Mouse (Mus musculus): Measurements from ENCODE around the gene Zbtb20. TPM values are rescaled to one million over a fixed set of nuclear protein-coding genes. Genes with fewer than 3 reads are reported as not detected.

Zbtb20 gene
- polyA plus RNA-seq, 1 experiment = 11.2 TPM

DNA sequence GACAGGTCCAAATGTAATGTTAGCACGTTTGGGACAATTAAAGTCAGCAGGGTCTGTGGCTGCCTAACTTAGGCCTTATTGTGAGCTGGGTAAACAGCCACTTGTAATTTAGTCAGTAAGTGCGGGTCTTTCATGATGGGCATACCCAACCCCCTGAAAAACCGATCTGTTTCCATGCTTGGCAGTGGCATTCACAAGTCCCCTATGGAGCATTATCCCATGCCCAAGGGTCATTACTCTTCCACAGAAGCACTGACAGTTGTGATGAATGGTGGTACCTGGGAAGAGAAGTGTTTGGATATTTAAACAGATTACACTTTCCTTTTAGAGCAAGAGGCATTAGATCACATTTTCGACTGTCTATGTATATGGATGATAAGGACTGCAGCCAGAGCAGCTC lies 540.2 kb downstream of the Zbtb20 start:
- no peaks in the 10 kb centered on the region for H3K4me1 ChIP-seq (ENCODE audit: control insufficient read depth, insufficient read depth, low read length)
- 74% methylated on average over 4 of the region's 4 CpGs for WGBS
- no peak overlapping the region for H3K27ac ChIP-seq (ENCODE audit: control insufficient read depth, insufficient read depth, low read depth, low read length, poor library complexity)
- TF ChIP-seq POLR2A (IDR thresholded peaks at IDR 0.05; ENCODE audit: borderline replicate concordance, control insufficient read depth, low read depth, low read length) = no peak
- no peak for TF ChIP-seq CTCF (IDR thresholded peaks at IDR 0.05; ENCODE audit: control insufficient read depth, insufficient read depth, low read length)
- no peak overlapping the region for H3K4me3 ChIP-seq (replicated peaks; ENCODE audit: control insufficient read depth, low read depth, low read length)

- 49% methylated on average over 2 of the region's 2 CpGs for WGBS
- Histone ChIP-seq H3K4me1 (ENCODE audit: control insufficient read depth, insufficient read depth, low read length) (no peaks in the 10 kb centered on the region), H3K4me3 (replicated peaks; ENCODE audit: control insufficient read depth, low read depth, low read length) (no peak overlapping the region), H3K27ac (ENCODE audit: control insufficient read depth, insufficient read depth, low read depth, low read length, poor library complexity) (no peak overlapping the region)
- TF ChIP-seq CTCF (IDR thresholded peaks at IDR 0.05; ENCODE audit: control insufficient read depth, insufficient read depth, low read length) (no peak), POLR2A (IDR thresholded peaks at IDR 0.05; ENCODE audit: borderline replicate concordance, control insufficient read depth, low read depth, low read length) (no peak)
These were observed 544.2 kb downstream of the Zbtb20 start for GRCm38 (mm10) chr16:43419923-43420322.

GRCm38 (mm10) chr16:43428955-43429354 lies 553.3 kb downstream of the Zbtb20 start:
- TF ChIP-seq POLR2A (IDR thresholded peaks at IDR 0.05; ENCODE audit: borderline replicate concordance, control insufficient read depth, low read depth, low read length) (no peak), CTCF (IDR thresholded peaks at IDR 0.05; ENCODE audit: control insufficient read depth, insufficient read depth, low read length) (no peak)
- 85% methylated on average over 2 of the region's 2 CpGs for WGBS
- Histone ChIP-seq H3K4me3 (replicated peaks; ENCODE audit: control insufficient read depth, low read depth, low read length) (no peak overlapping the region), H3K27ac (ENCODE audit: control insufficient read depth, insufficient read depth, low read depth, low read length, poor library complexity) (no peak overlapping the region), H3K4me1 (ENCODE audit: control insufficient read depth, insufficient read depth, low read length) (no peaks in the 10 kb centered on the region)

DNA sequence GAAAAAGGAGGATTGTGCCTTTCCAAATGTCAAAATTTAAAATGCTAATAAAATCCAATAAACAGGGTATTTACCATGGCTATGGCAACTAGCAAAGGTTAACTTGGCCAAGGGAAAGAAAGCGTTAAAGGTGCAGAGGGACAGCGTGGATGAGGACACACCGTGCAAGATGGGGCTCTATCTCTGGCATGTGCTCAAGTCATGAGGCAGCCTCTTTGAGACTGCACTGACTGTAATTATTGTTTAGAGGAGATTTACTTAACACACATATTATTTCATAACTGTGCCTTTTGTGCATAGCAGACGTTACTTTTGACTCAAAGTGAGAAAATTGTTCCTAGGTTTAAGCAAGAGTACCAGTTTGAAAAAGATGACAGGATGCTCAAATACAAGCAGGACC lies 554.3 kb downstream of the Zbtb20 start:
- Histone ChIP-seq H3K4me3 (replicated peaks; ENCODE audit: control insufficient read depth, low read depth, low read length) (no peak overlapping the region), H3K27ac (ENCODE audit: control insufficient read depth, insufficient read depth, low read depth, low read length, poor library complexity) (no peak overlapping the region), H3K4me1 (ENCODE audit: control insufficient read depth, insufficient read depth, low read length) (no peaks in the 10 kb centered on the region)
- TF ChIP-seq CTCF (IDR thresholded peaks at IDR 0.05; ENCODE audit: control insufficient read depth, insufficient read depth, low read length) = no peak
- no peak for TF ChIP-seq POLR2A (IDR thresholded peaks at IDR 0.05; ENCODE audit: borderline replicate concordance, control insufficient read depth, low read depth, low read length)
- 83% methylated on average over 4 of the region's 4 CpGs for WGBS

DNA sequence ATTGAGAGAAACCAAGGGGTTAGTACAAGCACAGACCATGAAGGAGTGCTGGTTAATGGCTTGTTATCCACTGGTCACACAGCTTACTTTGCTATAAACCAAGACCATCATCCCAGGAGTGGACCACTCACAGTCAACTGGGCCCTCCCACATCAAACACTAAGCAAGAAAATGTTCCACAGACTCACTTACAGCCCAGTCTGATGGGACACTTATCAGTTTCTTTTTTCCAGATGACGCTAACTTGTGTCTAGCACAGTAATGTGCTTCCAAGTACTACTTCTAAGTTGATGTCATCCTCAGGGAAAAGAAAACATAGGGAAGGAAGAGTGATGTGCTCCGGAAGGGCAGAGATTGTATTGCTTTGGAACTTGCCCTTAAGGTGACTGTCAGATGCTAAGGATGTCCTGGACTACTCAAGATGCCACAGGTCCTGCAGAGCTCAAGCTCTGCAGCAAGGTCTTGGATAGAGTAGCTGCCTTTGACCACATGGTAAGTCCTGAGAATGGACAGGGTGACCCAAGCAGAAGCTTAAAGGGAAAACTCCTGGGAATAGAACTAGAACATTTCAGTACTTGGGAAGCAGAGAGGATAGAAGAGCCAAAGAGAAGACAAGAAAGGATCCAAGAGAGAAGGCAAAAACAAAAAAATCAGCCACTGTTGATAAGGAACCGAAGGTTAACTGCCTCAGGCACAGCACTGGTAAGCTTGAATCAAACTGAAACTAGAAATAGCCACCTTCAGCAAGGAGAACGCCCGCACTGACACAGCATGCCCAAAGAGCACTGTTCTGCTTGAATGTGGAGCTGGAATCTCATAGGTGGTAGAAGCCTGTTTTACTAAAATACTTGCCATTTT lies 556.1 kb downstream of the Zbtb20 start:
- H3K27ac ChIP-seq (ENCODE audit: control insufficient read depth, insufficient read depth, low read depth, low read length, poor library complexity) = no peak overlapping the region
- H3K4me1 ChIP-seq (ENCODE audit: control insufficient read depth, insufficient read depth, low read length) = no peaks in the 10 kb centered on the region
- H3K4me3 ChIP-seq (replicated peaks; ENCODE audit: control insufficient read depth, low read depth, low read length) = no peak overlapping the region
- no peak for TF ChIP-seq POLR2A (IDR thresholded peaks at IDR 0.05; ENCODE audit: borderline replicate concordance, control insufficient read depth, low read depth, low read length)
- TF ChIP-seq CTCF (IDR thresholded peaks at IDR 0.05; ENCODE audit: control insufficient read depth, insufficient read depth, low read length) = no peak
- WGBS = 74% methylated on average over 5 of the region's 5 CpGs

DNA sequence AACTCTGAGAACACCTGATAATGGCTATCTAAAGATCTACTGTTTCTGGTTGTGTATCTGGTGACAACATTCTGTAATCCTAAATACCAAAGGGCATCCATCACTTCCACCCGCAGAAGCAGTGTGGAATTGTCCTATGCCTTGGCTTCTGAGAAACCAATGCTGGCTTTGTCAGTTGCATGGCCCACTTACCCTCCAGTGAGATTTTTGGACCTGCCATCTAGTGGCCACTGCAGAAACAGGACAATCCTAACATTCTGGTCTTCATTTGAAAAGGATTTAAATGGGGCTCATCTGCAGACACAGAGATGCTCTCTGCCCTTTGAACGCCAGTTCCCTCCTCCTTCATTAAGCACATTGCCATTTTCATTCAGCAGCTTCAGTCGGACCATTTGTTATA lies 559.3 kb downstream of the Zbtb20 start:
- no peak overlapping the region for H3K4me3 ChIP-seq (replicated peaks; ENCODE audit: control insufficient read depth, low read depth, low read length)

GRCm38 (mm10) chr16:43438878-43439371 lies 563.2 kb downstream of the Zbtb20 start:
- Histone ChIP-seq H3K4me3 (replicated peaks; ENCODE audit: control insufficient read depth, low read depth, low read length) (no peak overlapping the region), H3K27ac (ENCODE audit: control insufficient read depth, insufficient read depth, low read depth, low read length, poor library complexity) (no peak overlapping the region), H3K4me1 (ENCODE audit: control insufficient read depth, insufficient read depth, low read length) (no peaks in the 10 kb centered on the region)
- 80% methylated on average over 8 of the region's 8 CpGs for WGBS
- TF ChIP-seq CTCF (IDR thresholded peaks at IDR 0.05; ENCODE audit: control insufficient read depth, insufficient read depth, low read length) (no peak), POLR2A (IDR thresholded peaks at IDR 0.05; ENCODE audit: borderline replicate concordance, control insufficient read depth, low read depth, low read length) (no peak)

More for the DNA sequence above, 559.3 kb downstream of the Zbtb20 start:
- H3K27ac ChIP-seq (ENCODE audit: control insufficient read depth, insufficient read depth, low read depth, low read length, poor library complexity) = no peak overlapping the region
- H3K4me1 ChIP-seq (ENCODE audit: control insufficient read depth, insufficient read depth, low read length) = no peaks in the 10 kb centered on the region
- 73% methylated on average over 3 of the region's 3 CpGs for WGBS
- TF ChIP-seq POLR2A (IDR thresholded peaks at IDR 0.05; ENCODE audit: borderline replicate concordance, control insufficient read depth, low read depth, low read length) (no peak), CTCF (IDR thresholded peaks at IDR 0.05; ENCODE audit: control insufficient read depth, insufficient read depth, low read length) (no peak)

- 81% methylated on average over 6 of the region's 6 CpGs for WGBS
- TF ChIP-seq CTCF (IDR thresholded peaks at IDR 0.05; ENCODE audit: control insufficient read depth, insufficient read depth, low read length) (no peak), POLR2A (IDR thresholded peaks at IDR 0.05; ENCODE audit: borderline replicate concordance, control insufficient read depth, low read depth, low read length) (no peak)
- Histone ChIP-seq H3K27ac (ENCODE audit: control insufficient read depth, insufficient read depth, low read depth, low read length, poor library complexity) (no peak overlapping the region), H3K4me3 (replicated peaks; ENCODE audit: control insufficient read depth, low read depth, low read length) (no peak overlapping the region), H3K4me1 (ENCODE audit: control insufficient read depth, insufficient read depth, low read length) (no peaks in the 10 kb centered on the region)
These were observed 565.7 kb downstream of the Zbtb20 start for GRCm38 (mm10) chr16:43441392-43441791.

All from bone marrow, adult 2 months (tissue).